Mouse (Mus musculus): ENCODE measurements around the gene Ncln.

Ncln gene

GRCm38 (mm10) chr10:81489941-81490340 lies 6.3 kb downstream of the Ncln start:
- no peak for DNase-seq (ENCODE audit: low spot score in 2 of 2)

- no peak for DNase-seq (ENCODE audit: low spot score in 2 of 2)
These were observed 8.1 kb downstream of the Ncln start for GRCm38 (mm10) chr10:81488081-81488480.

GRCm38 (mm10) chr10:81486496-81486895 lies 9.7 kb downstream of the Ncln start:
- no peak for DNase-seq (ENCODE audit: low spot score in 2 of 2)

- no peak for DNase-seq (ENCODE audit: low spot score in 2 of 2)
These were observed 10.6 kb downstream of the Ncln start for GRCm38 (mm10) chr10:81485479-81486018.

- DNase-seq (ENCODE audit: low spot score in 2 of 2): no peak
These were observed 11.1 kb downstream of the Ncln start for GRCm38 (mm10) chr10:81485060-81485449.

- no peak for DNase-seq (ENCODE audit: low spot score in 2 of 2)
These were observed 11.6 kb downstream of the Ncln start for GRCm38 (mm10) chr10:81484441-81485059.

- no peak for DNase-seq (ENCODE audit: low spot score in 2 of 2)
These were observed 12.2 kb downstream of the Ncln start for GRCm38 (mm10) chr10:81483983-81484382.

GRCm38 (mm10) chr10:81482533-81482889 lies 13.7 kb downstream of the Ncln start, which contains the start of gene Celf5:
Celf5 (minus strand) TSS chr10:81482709.
- DNase-seq (ENCODE audit: low spot score in 2 of 2): peak; percentile 71 to 75

- DNase-seq (ENCODE audit: low spot score in 2 of 2): no peak
These were observed 14.3 kb downstream of the Ncln start for GRCm38 (mm10) chr10:81481605-81482532.

GRCm38 (mm10) chr10:81474461-81474860 lies 21.7 kb downstream of the Ncln start:
- DNase-seq (ENCODE audit: low spot score in 2 of 2): no peak

GRCm38 (mm10) chr10:81473003-81473451 lies 23.2 kb downstream of the Ncln start:
- peak; percentile 84 to 92 for DNase-seq (ENCODE audit: low spot score in 2 of 2)

- no peak for DNase-seq (ENCODE audit: low spot score in 2 of 2)
These were observed 23.7 kb downstream of the Ncln start for GRCm38 (mm10) chr10:81472403-81473002.

- DNase-seq (ENCODE audit: low spot score in 2 of 2): no peak
These were observed 25.7 kb downstream of the Ncln start for GRCm38 (mm10) chr10:81470454-81470853.

GRCm38 (mm10) chr10:81469253-81469652 lies 26.9 kb downstream of the Ncln start:
- peak; percentile 80 to 86 for DNase-seq (ENCODE audit: low spot score in 2 of 2)

GRCm38 (mm10) chr10:81467670-81468235 lies 28.4 kb downstream of the Ncln start:
- no peak for DNase-seq (ENCODE audit: low spot score in 2 of 2)

- no peak for DNase-seq (ENCODE audit: low spot score in 2 of 2)
These were observed 29.3 kb downstream of the Ncln start for GRCm38 (mm10) chr10:81466881-81467280.

GRCm38 (mm10) chr10:81466066-81466465 lies 30.1 kb downstream of the Ncln start:
- no peak for DNase-seq (ENCODE audit: low spot score in 2 of 2)

- DNase-seq (ENCODE audit: low spot score in 2 of 2): no peak
These were observed 30.9 kb downstream of the Ncln start for GRCm38 (mm10) chr10:81465265-81465645.

GRCm38 (mm10) chr10:81464405-81465264 lies 31.6 kb downstream of the Ncln start:
- no peak for DNase-seq (ENCODE audit: low spot score in 2 of 2)

- no peak for DNase-seq (ENCODE audit: low spot score in 2 of 2)
These were observed 32.7 kb downstream of the Ncln start for GRCm38 (mm10) chr10:81463531-81463930.

- DNase-seq (ENCODE audit: low spot score in 2 of 2): no peak
These were observed 33.3 kb downstream of the Ncln start for GRCm38 (mm10) chr10:81462917-81463316.

All from frontal cortex, postnatal 36 days (tissue).